Mouse (Mus musculus): ENCODE results near the gene Enho.

GRCm38 (mm10) chr4:41638828-41639213 lies 1.3 kb downstream of the Enho start:
- TF ChIP-seq GATA1 (IDR thresholded peaks at IDR 0.05; ENCODE audit: borderline replicate concordance, low read length) = no peak
- TF ChIP-seq FLI1 (IDR thresholded peaks at IDR 0.05; ENCODE audit: low read length) = no peak

All from megakaryocyte, embryonic 14.5 days (primary cell).